ENCODE assay signal across 19 mouse cellular contexts in genomic region chr2:72230545-72230944, GRCm38 (mm10). TPM values are rescaled to one million over a fixed set of nuclear protein-coding genes. Genes with fewer than 3 reads are reported as not detected.
A peak's percentile ranks its signal among the peaks of the same experiment; 100 is the strongest.
DNase-seq lines count a peak whose midpoint lies in the region; ATAC-seq and TF ChIP-seq lines count a peak whose summit lies in the region.
"Had no signal": no experiment of that assay in that cellular context is flagged by ENCODE, and none has a peak within 500 bp of the region (broad histone marks: within the 10 kb centered on the region; RNA-seq: fewer than 3 reads in every experiment).

No protein-coding gene starts in this region.

- H3K4me3 ChIP-seq in heart, adult 2 months, result no peak overlapping the region
- no peak overlapping the region for H3K4me3 ChIP-seq in lung, embryonic 15.5 days
- H3K4me3 ChIP-seq in stomach, embryonic 16.5 days (replicated peaks; ENCODE audit: low read length), result no peak overlapping the region
- H3K4me3 ChIP-seq: heart, embryonic 10.5 days; midbrain, embryonic 13.5 days; neural tube, embryonic 15.5 days had no signal

- H3K9ac ChIP-seq in heart, adult 2 months (ENCODE audit: low read depth, low read length), result no peak overlapping the region
- no peak overlapping the region for H3K9ac ChIP-seq in lung, embryonic 15.5 days
- H3K9ac ChIP-seq in stomach, embryonic 16.5 days (ENCODE audit: low read length), result no peak overlapping the region
- H3K9ac ChIP-seq: midbrain, embryonic 13.5 days; neural tube, embryonic 15.5 days had no signal

- WGBS in heart, adult 2 months, result 56% methylated on average over 9 of the region's 9 CpGs
- 40% methylated on average over 9 of the region's 9 CpGs for WGBS in lung, embryonic 15.5 days
- 66% methylated on average over 9 of the region's 9 CpGs for WGBS in stomach, embryonic 16.5 days

- no peaks in the 10 kb centered on the region for H3K9me3 ChIP-seq in lung, embryonic 15.5 days
- H3K9me3 ChIP-seq in stomach, embryonic 16.5 days (replicated peaks; ENCODE audit: control insufficient read depth, low read length), result no peaks in the 10 kb centered on the region
- H3K9me3 ChIP-seq: heart, embryonic 10.5 days; midbrain, embryonic 13.5 days; neural tube, embryonic 15.5 days had no signal

- intact Hi-C loops in heart, adult 2 months (cut with DNase I), result no loop called here

- H3K27me3 ChIP-seq in heart, adult 2 months (ENCODE audit: control insufficient read depth, insufficient read depth, low read length), result no peaks in the 10 kb centered on the region
- no peaks in the 10 kb centered on the region for H3K27me3 ChIP-seq in lung, embryonic 15.5 days
- no peaks in the 10 kb centered on the region for H3K27me3 ChIP-seq in stomach, embryonic 16.5 days (ENCODE audit: control insufficient read depth, insufficient read depth, low read length)

- ATAC-seq in lung, embryonic 15.5 days (ENCODE audit: borderline replicate concordance, extremely low read depth, low FRiP score, low TSS enrichment), result peak; percentile 49; the same call in 1 of the 2 replicates
- ATAC-seq in stomach, embryonic 16.5 days (ENCODE audit: insufficient read depth, low FRiP score), result 0 out of 2 replicates have a peak, but pooled peaks have one; percentile 44
- ATAC-seq: activated CD4-positive, CD25-positive, alpha-beta regulatory T cell, adult 4 months; hindbrain, postnatal 0 days; midbrain, embryonic 13.5 days had no signal

- no peak for TF ChIP-seq EP300 in heart, adult 2 months (IDR thresholded peaks at IDR 0.05; ENCODE audit: insufficient read depth, low read depth, low read length)

- H3K4me2 ChIP-seq in lung, embryonic 15.5 days, result no peak overlapping the region
- H3K4me2 ChIP-seq in stomach, embryonic 16.5 days (ENCODE audit: low read depth, low read length), result no peak overlapping the region
- H3K4me2 ChIP-seq: midbrain, embryonic 13.5 days; neural tube, embryonic 15.5 days had no signal

- no peaks in the 10 kb centered on the region; the same call in 1 of the 2 replicates for H3K36me3 ChIP-seq in heart, adult 2 months (ENCODE audit: control insufficient read depth, insufficient read depth, low read length)
- no peaks in the 10 kb centered on the region for H3K36me3 ChIP-seq in lung, embryonic 15.5 days
- no peaks in the 10 kb centered on the region for H3K36me3 ChIP-seq in stomach, embryonic 16.5 days (ENCODE audit: control insufficient read depth, insufficient read depth, low read length)
- H3K36me3 ChIP-seq: heart, embryonic 10.5 days; midbrain, embryonic 13.5 days; neural tube, embryonic 15.5 days had no signal

- DNase-seq in heart, adult 2 months, result peak in 1 of 2 experiments; percentile 33
- no peak for DNase-seq in heart, adult 8-10 months (ENCODE audit: low spot score)
- no peak for DNase-seq in lung, adult 18-20 months
- DNase-seq in kidney, postnatal 25 days, result peak; percentile 38 to 52
- no peak for DNase-seq in adipocyte (ENCODE audit: low spot score)
- no peak for DNase-seq in right cerebral cortex, postnatal 4 days
- DNase-seq: cerebellum, adult 8-10 months; heart, postnatal 4 days; layer of hippocampus, postnatal 36 days; retina, postnatal 1 day; thymus, postnatal 4 days had no signal

- no peaks in the 10 kb centered on the region; the same call in 1 of the 2 replicates for H3K4me1 ChIP-seq in heart, adult 2 months (ENCODE audit: control insufficient read depth, insufficient read depth, low read length)
- peaks cover 17% of the 10 kb centered on the region for H3K4me1 ChIP-seq in lung, embryonic 15.5 days
- H3K4me1 ChIP-seq in stomach, embryonic 16.5 days (ENCODE audit: control insufficient read depth, insufficient read depth, low read length), result peaks cover 4% of the 10 kb centered on the region; the same call in 1 of the 2 replicates

- no peaks in the 10 kb centered on the region for H3K79me2 ChIP-seq in heart, adult 2 months (replicated peaks; ENCODE audit: control insufficient read depth, insufficient read depth, low read length)

- H3K27ac ChIP-seq in heart, adult 2 months, result peak overlapping the region; percentile 40; the same call in 1 of the 2 replicates
- 0 out of 2 replicates have a peak overlapping the region, but pooled peaks have one; percentile 24 for H3K27ac ChIP-seq in lung, embryonic 15.5 days
- no peak overlapping the region for H3K27ac ChIP-seq in stomach, embryonic 16.5 days (ENCODE audit: low read length)
- H3K27ac ChIP-seq: heart, embryonic 10.5 days; hindbrain, postnatal 0 days; macrophage; midbrain, embryonic 13.5 days; neural tube, embryonic 15.5 days had no signal

- no peak for TF ChIP-seq CTCF in heart, adult 2 months (IDR thresholded peaks at IDR 0.05)

- no peak for TF ChIP-seq POLR2A in heart, adult 2 months (IDR thresholded peaks at IDR 0.05; ENCODE audit: insufficient read depth, low read depth, low read length)

RNA-seq across cellular contexts. Expression of gene Map3k20, which starts 54.9 kb away (rescaled TPM):
- total RNA-seq in heart, adult 2 months (2021), result 100 to 1,000 TPM; 275 to 303 TPM
- polyA plus RNA-seq in heart, adult 2 months (2012; rRNA removed), result 75.1 and 124 TPM in 2 replicates
- total RNA-seq in heart, adult 8-10 months (2022), result 100 to 1,000 TPM; 281 to 324 (median 299) TPM
- polyA plus RNA-seq in lung, embryonic 15.5 days (2015; fragmentation: Nextera tagmentation; extraction: Ambion mirVana), result 30.2 and 31.2 TPM in 2 replicates
- polyA plus RNA-seq in stomach, embryonic 16.5 days (2015; fragmentation: Nextera tagmentation; extraction: Ambion mirVana), result 24.6 and 25.0 TPM in 2 replicates

Comparison
In these comparisons a context has a peak if more than half of its experiments do, and no peak if none do; other contexts are left out.
1. DNase-seq: peak in kidney, postnatal 25 days (2 of 2); none in heart, adult 8-10 months (single experiment), lung, adult 18-20 months (0 of 2), adipocyte (single experiment) and right cerebral cortex, postnatal 4 days (single experiment).